Mouse (Mus musculus): Measurements from ENCODE around the gene Gcn1l1. TPM values are rescaled to one million over a fixed set of nuclear protein-coding genes. Genes with fewer than 3 reads are reported as not detected.
A peak's percentile ranks its signal among the peaks of the same experiment; 100 is the strongest.

Gcn1l1 gene
- total and polyA plus RNA-seq, 2 experiments = 14.8 to 28.8 TPM

DNA sequence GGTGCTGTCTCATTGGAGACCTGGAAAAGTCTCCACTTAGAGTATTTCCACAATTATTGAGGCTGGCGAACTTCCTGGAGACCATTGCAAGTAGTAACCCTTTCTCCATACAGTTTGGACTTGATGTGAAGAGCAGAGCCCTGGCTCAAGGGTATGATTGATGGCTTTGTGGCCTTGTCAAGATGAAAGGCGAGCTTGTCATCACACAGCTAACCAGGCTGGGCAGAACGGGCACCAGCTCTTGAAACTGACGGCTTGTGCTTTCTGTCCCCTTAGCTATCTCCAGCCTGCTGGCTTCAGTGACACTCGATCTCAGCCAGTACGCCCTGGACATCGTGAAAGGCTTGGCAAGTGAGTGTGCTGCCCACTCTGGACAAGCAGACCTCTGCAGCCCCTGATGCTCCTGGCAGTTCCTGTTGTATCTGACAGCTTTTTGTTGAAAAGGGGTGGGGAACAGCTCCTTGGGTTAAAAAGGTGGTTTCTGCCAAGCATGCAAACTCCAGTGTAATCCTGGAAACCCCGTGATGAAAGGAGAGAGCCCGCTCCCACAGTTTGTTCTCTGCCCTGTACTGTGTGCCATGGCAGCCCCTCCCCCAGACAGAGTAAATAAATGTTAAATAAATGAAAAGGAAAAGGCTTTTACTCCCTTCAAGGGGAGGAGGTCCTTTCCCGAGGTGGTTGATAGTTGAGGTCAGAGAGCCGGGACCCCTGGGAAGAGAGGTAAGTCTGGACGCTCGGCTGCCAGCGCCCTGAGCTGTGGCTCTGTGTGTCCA is 15.4 kb downstream of the Gcn1l1 start:
- Histone ChIP-seq H3K9ac (ENCODE audit: low read depth, low read length) (no peak overlapping the region), H3K4me1 (ENCODE audit: control insufficient read depth, insufficient read depth, low read length) (peaks cover 1% of the 10 kb centered on the region), H3K4me3 (ENCODE audit: insufficient read depth, low read depth, low read length) (no peak overlapping the region), H3K36me3 (ENCODE audit: control insufficient read depth, insufficient read depth, low read length) (peaks cover 36% of the 10 kb centered on the region), H3K27me3 (ENCODE audit: control insufficient read depth, insufficient read depth, low read length) (no peaks in the 10 kb centered on the region), H3K79me2 (ENCODE audit: control insufficient read depth, insufficient read depth, low read length) (peaks cover 7% of the 10 kb centered on the region; the same call in 1 of the 2 replicates), H3K27ac (replicated peaks; ENCODE audit: insufficient read depth, low read depth, low read length) (no peak overlapping the region)
- TF ChIP-seq POLR2A (IDR thresholded peaks at IDR 0.05; ENCODE audit: extremely low read depth, insufficient read depth, low read length) = no peak
- no peak for TF ChIP-seq CTCF (IDR thresholded peaks at IDR 0.05; ENCODE audit: low read depth, low read length)
- no peak for DNase-seq (ENCODE audit: extremely low read depth, low read depth, low spot score)
- WGBS = 90% methylated on average over 14 of the region's 14 CpGs

DNA sequence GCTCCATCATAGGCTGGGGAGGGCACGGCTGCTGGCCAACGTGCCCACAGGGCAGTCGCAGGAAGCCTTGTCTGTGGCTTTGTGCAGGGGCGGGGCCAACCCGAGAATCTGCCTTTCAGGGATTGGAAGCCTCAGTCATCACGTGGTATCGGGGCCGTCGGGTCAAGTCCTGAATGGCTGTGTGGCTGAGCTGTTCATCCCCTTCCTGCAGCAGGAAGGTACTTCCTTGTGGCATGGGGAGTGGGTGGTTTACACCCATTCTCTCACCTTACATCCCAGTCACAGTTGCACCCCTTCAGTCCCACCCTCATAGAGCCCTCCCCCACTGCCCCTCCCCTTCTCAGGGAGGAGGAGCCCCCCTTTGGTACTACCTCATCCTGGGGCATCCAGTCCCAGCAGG is 16.6 kb downstream of the Gcn1l1 start:
- no peaks in the 10 kb centered on the region for H3K27me3 ChIP-seq (ENCODE audit: control insufficient read depth, insufficient read depth, low read length)
- no peak overlapping the region for H3K27ac ChIP-seq (replicated peaks; ENCODE audit: insufficient read depth, low read depth, low read length)
- no peak for TF ChIP-seq CTCF (IDR thresholded peaks at IDR 0.05; ENCODE audit: low read depth, low read length)
- TF ChIP-seq POLR2A (IDR thresholded peaks at IDR 0.05; ENCODE audit: extremely low read depth, insufficient read depth, low read length) = no peak
- H3K4me1 ChIP-seq (ENCODE audit: control insufficient read depth, insufficient read depth, low read length) = peaks cover 3% of the 10 kb centered on the region
- 94% methylated on average over 9 of the region's 9 CpGs for WGBS
- H3K79me2 ChIP-seq (ENCODE audit: control insufficient read depth, insufficient read depth, low read length) = peaks cover 4% of the 10 kb centered on the region; the same call in 1 of the 2 replicates
- no peak overlapping the region for H3K9ac ChIP-seq (ENCODE audit: low read depth, low read length)
- peaks cover 37% of the 10 kb centered on the region for H3K36me3 ChIP-seq (ENCODE audit: control insufficient read depth, insufficient read depth, low read length)
- no peak overlapping the region for H3K4me3 ChIP-seq (ENCODE audit: insufficient read depth, low read depth, low read length)
- DNase-seq (ENCODE audit: extremely low read depth, low read depth, low spot score) = no peak

GRCm38 (mm10) chr5:115585616-115586015 is 20.6 kb downstream of the Gcn1l1 start:
- Histone ChIP-seq H3K9ac (ENCODE audit: low read depth, low read length) (no peak overlapping the region), H3K36me3 (ENCODE audit: control insufficient read depth, insufficient read depth, low read length) (peaks cover 29% of the 10 kb centered on the region), H3K27ac (replicated peaks; ENCODE audit: insufficient read depth, low read depth, low read length) (no peak overlapping the region), H3K4me3 (ENCODE audit: insufficient read depth, low read depth, low read length) (no peak overlapping the region), H3K79me2 (ENCODE audit: control insufficient read depth, insufficient read depth, low read length) (no peaks in the 10 kb centered on the region), H3K27me3 (ENCODE audit: control insufficient read depth, insufficient read depth, low read length) (no peaks in the 10 kb centered on the region), H3K4me1 (ENCODE audit: control insufficient read depth, insufficient read depth, low read length) (peaks cover 3% of the 10 kb centered on the region)
- WGBS = 37% methylated on average over 12 of the region's 12 CpGs
- TF ChIP-seq CTCF (IDR thresholded peaks at IDR 0.05; ENCODE audit: low read depth, low read length) (peak; percentile 23; the same call in 1 of the 2 replicates), POLR2A (IDR thresholded peaks at IDR 0.05; ENCODE audit: extremely low read depth, insufficient read depth, low read length) (no peak)
- DNase-seq (ENCODE audit: extremely low read depth, low read depth, low spot score) = peak; percentile 72

- H3K79me2 ChIP-seq (ENCODE audit: control insufficient read depth, insufficient read depth, low read length) = no peaks in the 10 kb centered on the region
- WGBS = 98% methylated on average over 15 of the region's 15 CpGs
Measured at GRCm38 (mm10) chr5:115586166-115586565, 21.1 kb downstream of the Gcn1l1 start.

GRCm38 (mm10) chr5:115586780-115587179 is 21.7 kb downstream of the Gcn1l1 start:
- TF ChIP-seq CTCF (IDR thresholded peaks at IDR 0.05; ENCODE audit: low read depth, low read length) = no peak
- Histone ChIP-seq H3K36me3 (ENCODE audit: control insufficient read depth, insufficient read depth, low read length) (peaks cover 28% of the 10 kb centered on the region), H3K79me2 (ENCODE audit: control insufficient read depth, insufficient read depth, low read length) (no peaks in the 10 kb centered on the region), H3K4me1 (ENCODE audit: control insufficient read depth, insufficient read depth, low read length) (peaks cover 3% of the 10 kb centered on the region), H3K4me3 (ENCODE audit: insufficient read depth, low read depth, low read length) (no peak overlapping the region), H3K27me3 (ENCODE audit: control insufficient read depth, insufficient read depth, low read length) (no peaks in the 10 kb centered on the region), H3K27ac (replicated peaks; ENCODE audit: insufficient read depth, low read depth, low read length) (no peak overlapping the region), H3K9ac (ENCODE audit: low read depth, low read length) (no peak overlapping the region)
- WGBS = 98% methylated on average over 2 of the region's 2 CpGs
- no peak for DNase-seq (ENCODE audit: extremely low read depth, low read depth, low spot score)

More at GRCm38 (mm10) chr5:115586166-115586565, 21.1 kb downstream of the Gcn1l1 start:
- Histone ChIP-seq H3K4me3 (ENCODE audit: insufficient read depth, low read depth, low read length) (no peak overlapping the region), H3K4me1 (ENCODE audit: control insufficient read depth, insufficient read depth, low read length) (peaks cover 3% of the 10 kb centered on the region), H3K36me3 (ENCODE audit: control insufficient read depth, insufficient read depth, low read length) (peaks cover 29% of the 10 kb centered on the region), H3K27ac (replicated peaks; ENCODE audit: insufficient read depth, low read depth, low read length) (no peak overlapping the region), H3K9ac (ENCODE audit: low read depth, low read length) (no peak overlapping the region), H3K27me3 (ENCODE audit: control insufficient read depth, insufficient read depth, low read length) (no peaks in the 10 kb centered on the region)
- TF ChIP-seq POLR2A (IDR thresholded peaks at IDR 0.05; ENCODE audit: extremely low read depth, insufficient read depth, low read length) (no peak), CTCF (IDR thresholded peaks at IDR 0.05; ENCODE audit: low read depth, low read length) (no peak)
- DNase-seq (ENCODE audit: extremely low read depth, low read depth, low spot score) = no peak

GRCm38 (mm10) chr5:115591028-115591427 is 26.0 kb downstream of the Gcn1l1 start:
- no peaks in the 10 kb centered on the region for H3K27me3 ChIP-seq (ENCODE audit: control insufficient read depth, insufficient read depth, low read length)
- no peak for DNase-seq (ENCODE audit: extremely low read depth, low read depth, low spot score)
- H3K79me2 ChIP-seq (ENCODE audit: control insufficient read depth, insufficient read depth, low read length) = no peaks in the 10 kb centered on the region
- no peaks in the 10 kb centered on the region for H3K4me1 ChIP-seq (ENCODE audit: control insufficient read depth, insufficient read depth, low read length)
- 72% methylated on average over 11 of the region's 11 CpGs for WGBS
- no peak overlapping the region for H3K27ac ChIP-seq (replicated peaks; ENCODE audit: insufficient read depth, low read depth, low read length)
- TF ChIP-seq CTCF (IDR thresholded peaks at IDR 0.05; ENCODE audit: low read depth, low read length) = peak; percentile 22; the same call in 1 of the 2 replicates
- no peak for TF ChIP-seq POLR2A (IDR thresholded peaks at IDR 0.05; ENCODE audit: extremely low read depth, insufficient read depth, low read length)
- H3K9ac ChIP-seq (ENCODE audit: low read depth, low read length) = no peak overlapping the region
- no peak overlapping the region for H3K4me3 ChIP-seq (ENCODE audit: insufficient read depth, low read depth, low read length)
- peaks cover 33% of the 10 kb centered on the region; the same call in 1 of the 2 replicates for H3K36me3 ChIP-seq (ENCODE audit: control insufficient read depth, insufficient read depth, low read length)

Data from liver, adult 2 months (tissue).